Mouse (Mus musculus) kidney, postnatal 0 days (tissue): Measurements from ENCODE around the gene Il25. TPM values are rescaled to one million over a fixed set of nuclear protein-coding genes. Genes with fewer than 3 reads are reported as not detected.

Source experiments
- ATAC-seq: fragments of 200-750 bp; cut with Nextera tagmentation; replicated peaks from 2 replicates; pipeline ENCODE4 v1.8.0; 2017; ENCODE audit warnings: low read depth, moderate number of reproducible peaks, moderate TSS enrichment, moderate library complexity; ENCODE audit not compliant: low FRiP score
- DNase-seq: peaks from one replicate; pipeline ENCODE4 v3.0.0-alpha.2; 2016; ENCODE audit warnings: low spot score
- H3K27ac ChIP-seq: fragments of 300-500 bp; sonication (generic); 2 replicates; pipeline ENCODE4 v1.5.1; 2014; ENCODE audit warnings: mild to moderate bottlenecking
- H3K27me3 ChIP-seq: fragments of 300-500 bp; sonication (generic); 2 replicates; pipeline ENCODE4 v1.6.1; 2014; ENCODE audit warnings: low read length, mixed read lengths; ENCODE audit not compliant: insufficient read depth
- H3K36me3 ChIP-seq: fragments of 300-500 bp; sonication (generic); 2 replicates; pipeline ENCODE4 v1.6.1; 2014; ENCODE audit warnings: low read length, mixed read lengths; ENCODE audit not compliant: insufficient read depth
- H3K4me1 ChIP-seq: fragments of 300-500 bp; sonication (generic); replicated peaks from 2 replicates; pipeline ENCODE4 v1.6.1; 2014; ENCODE audit warnings: antibody characterized with exemption, low read length, mixed read lengths; ENCODE audit not compliant: insufficient read depth
- H3K4me2 ChIP-seq: fragments of 300-500 bp; sonication (generic); 2 replicates; pipeline ENCODE4 v1.6.1; 2014; ENCODE audit warnings: mild to moderate bottlenecking, low read length, moderate library complexity, mixed read lengths
- H3K4me3 ChIP-seq: fragments of 300-500 bp; sonication (generic); replicated peaks from 2 replicates; pipeline ENCODE4 v1.5.1; 2014; ENCODE audit warnings: low read depth, low read length
- H3K9ac ChIP-seq: fragments of 300-500 bp; sonication (generic); 2 replicates; pipeline ENCODE4 v1.6.1; 2014; ENCODE audit warnings: low read depth, low read length
- H3K9me3 ChIP-seq: fragments of 300-500 bp; sonication (generic); replicated peaks from 2 replicates; pipeline ENCODE4 v1.6.1; 2016; ENCODE audit warnings: low read length, inconsistent platforms, mixed read lengths
- CTCF ChIP-seq: IDR thresholded peaks from 2 replicates; pipeline ENCODE4 v1.5.1; 2016; ENCODE audit warnings: antibody characterized with exemption, low read depth, mild to moderate bottlenecking, moderate library complexity
- WGBS: fragments of 180-500 bp; shearing (Covaris S2); extraction: QIAGEN DNeasy Blood & Tissue Kit; methylation state at CpG from one replicate; pipeline ENCODE4 v1.1.7; 2014; 5-methylcytosine and 5-hydroxymethylcytosine counted together
- polyA plus RNA-seq: library from polyadenylated mRNA; unstranded; fragments of >200 nt; fragmentation: Nextera tagmentation; extraction: Ambion mirVana; gene quantifications from 2 replicates; pipeline ENCODE4 v1.2.1, GENCODE M21; 2015

Il25 gene
- polyA plus RNA-seq, 1 experiment from 2014 or later = 0.11 TPM

DNA sequence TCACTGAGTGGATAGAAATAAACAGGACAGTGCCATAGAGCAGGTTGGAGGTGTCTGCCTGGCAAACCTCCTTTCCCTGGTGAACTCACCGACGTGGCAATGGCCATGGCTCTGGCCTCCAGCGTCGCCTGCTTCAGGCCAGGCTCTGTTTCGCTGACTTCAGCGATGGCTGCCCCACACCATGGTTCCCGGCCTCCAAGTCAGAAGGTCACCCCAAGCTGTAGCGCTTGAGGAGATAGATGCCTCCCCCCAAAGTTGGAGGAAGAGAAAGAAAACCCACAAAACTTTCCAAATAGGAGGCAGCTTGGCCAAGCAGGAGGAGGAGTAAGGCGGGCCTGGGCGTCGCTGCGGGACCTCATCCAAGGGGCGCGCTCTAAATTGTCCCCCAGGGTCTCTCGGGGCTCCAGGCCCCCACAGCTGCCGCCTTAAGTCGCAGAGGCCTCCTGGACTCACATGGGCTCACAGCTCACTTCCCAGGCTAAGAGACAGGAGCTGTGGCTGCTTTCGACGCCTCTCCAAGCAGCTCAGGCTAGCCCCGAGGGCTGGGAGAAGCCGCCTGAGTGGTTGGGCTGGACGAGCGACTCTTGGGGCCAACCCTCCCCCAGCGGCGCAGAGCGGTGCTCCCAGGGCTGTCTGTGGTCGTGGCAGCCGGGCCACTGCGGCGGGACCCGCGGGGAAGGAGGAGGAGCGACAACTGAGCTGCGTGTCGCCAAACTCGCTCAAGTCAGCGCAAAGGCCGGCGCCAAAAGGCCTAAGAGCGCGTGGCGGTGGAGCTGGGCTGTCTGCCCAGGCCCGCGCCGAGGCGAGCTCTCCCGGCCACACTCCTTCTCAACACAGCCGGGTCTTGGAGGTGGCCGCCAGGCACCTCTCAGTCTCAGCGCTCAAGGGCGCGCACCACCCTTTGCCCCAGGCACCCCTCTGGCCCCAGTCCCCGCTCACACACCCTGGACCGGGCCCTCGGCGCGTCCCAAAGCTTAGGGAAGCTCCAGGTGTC lies 6.8 kb upstream of the Il25 start, which contains the start of gene Efs:
Gene Efs (minus strand): TSS at position 778 of the 994 bp plus-strand sequence.
- Histone ChIP-seq H3K4me3 (peak within 1 kb of the TSS; percentile 48), H3K27me3 (no peaks in the 10 kb centered on the region), H3K9me3 (no peaks in the 10 kb centered on the region), H3K4me2 (peak within 1 kb of the TSS; percentile 88), H3K36me3 (no peaks in the 10 kb centered on the region), H3K9ac (peak within 1 kb of the TSS; percentile 80), H3K4me1 (peaks cover 22% of the 10 kb centered on the region), H3K27ac (peak within 1 kb of the TSS; percentile 95)
- ATAC-seq (peak; percentile 67), DNase-seq (peak; percentile 75)
- TF ChIP-seq CTCF = no peak
- WGBS = 4% methylated on average over 57 of the region's 57 CpGs

- ATAC-seq = peak; percentile 85
- Histone ChIP-seq H3K4me2 (peak overlapping the region; percentile 88), H3K4me1 (peaks cover 22% of the 10 kb centered on the region), H3K27me3 (no peaks in the 10 kb centered on the region), H3K27ac (peak overlapping the region; percentile 95), H3K9me3 (no peaks in the 10 kb centered on the region), H3K4me3 (peak overlapping the region; percentile 48), H3K9ac (peak overlapping the region; percentile 80), H3K36me3 (no peaks in the 10 kb centered on the region)
- WGBS = 1% methylated on average over 46 of the region's 58 CpGs
- peak; percentile 95 for DNase-seq
- no peak for TF ChIP-seq CTCF
Measured at GRCm38 (mm10) chr14:54926401-54927158, 5.9 kb upstream of the Il25 start.

GRCm38 (mm10) chr14:54927296-54927695 lies 5.2 kb upstream of the Il25 start:
- Histone ChIP-seq H3K4me2 (peak overlapping the region; percentile 88), H3K27me3 (no peaks in the 10 kb centered on the region), H3K4me1 (peaks cover 22% of the 10 kb centered on the region), H3K4me3 (no peak overlapping the region), H3K36me3 (no peaks in the 10 kb centered on the region), H3K27ac (peak overlapping the region; percentile 95), H3K9me3 (no peaks in the 10 kb centered on the region), H3K9ac (peak overlapping the region; percentile 80)
- 22% methylated on average over 7 of the region's 7 CpGs for WGBS
- no peak for ATAC-seq
- DNase-seq = no peak
- TF ChIP-seq CTCF = no peak

- no peak overlapping the region for H3K9ac ChIP-seq
- H3K27ac ChIP-seq = no peak overlapping the region
- H3K4me3 ChIP-seq = no peak overlapping the region
- no peaks in the 10 kb centered on the region for H3K36me3 ChIP-seq
- H3K9me3 ChIP-seq = no peaks in the 10 kb centered on the region
- TF ChIP-seq CTCF = no peak
- no peak overlapping the region for H3K4me2 ChIP-seq
- ATAC-seq (no peak), DNase-seq (no peak)
- no peaks in the 10 kb centered on the region for H3K27me3 ChIP-seq
- peaks cover 13% of the 10 kb centered on the region for H3K4me1 ChIP-seq
- WGBS = 61% methylated on average over 5 of the region's 5 CpGs
Measured at GRCm38 (mm10) chr14:54929801-54930200, 2.7 kb upstream of the Il25 start.

DNA sequence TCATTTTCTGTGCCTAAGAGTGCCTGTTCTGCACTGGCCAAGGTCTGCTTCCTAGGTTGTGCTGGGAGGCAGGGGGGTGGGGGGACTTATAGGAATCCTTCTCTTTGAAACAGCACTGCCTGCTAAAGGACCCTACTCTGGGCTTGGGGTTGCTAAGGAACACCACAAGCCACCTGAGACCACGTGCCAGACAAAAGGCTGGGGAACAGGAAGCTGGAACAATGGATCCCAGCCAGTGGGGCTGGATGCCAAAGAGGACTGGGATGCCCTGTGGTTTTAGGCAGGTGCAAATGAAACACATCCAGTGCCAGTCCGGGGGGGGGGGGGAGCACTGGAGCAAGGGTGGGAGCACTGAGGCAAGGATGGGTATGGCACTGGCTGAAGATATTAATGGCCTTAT lies 2.1 kb upstream of the Il25 start:
- no peaks in the 10 kb centered on the region for H3K36me3 ChIP-seq
- no peaks in the 10 kb centered on the region for H3K27me3 ChIP-seq
- no peak overlapping the region for H3K27ac ChIP-seq
- no peak overlapping the region for H3K4me3 ChIP-seq
- no peak for DNase-seq
- 22% methylated on average over 2 of the region's 2 CpGs for WGBS
- H3K4me1 ChIP-seq = peaks cover 8% of the 10 kb centered on the region
- no peaks in the 10 kb centered on the region for H3K9me3 ChIP-seq
- H3K9ac ChIP-seq = no peak overlapping the region
- TF ChIP-seq CTCF = no peak
- ATAC-seq = no peak
- H3K4me2 ChIP-seq = no peak overlapping the region
